ENCODE assay signal across 9 mouse cellular contexts in genomic region chr7:45162551-45162950, GRCm38 (mm10). TPM values are rescaled to one million over a fixed set of nuclear protein-coding genes. Genes with fewer than 3 reads are reported as not detected.
DNase-seq lines count a peak whose midpoint lies in the region; ATAC-seq and TF ChIP-seq lines count a peak whose summit lies in the region.
"Had no signal": no experiment of that assay in that cellular context is flagged by ENCODE, and none has a peak within 500 bp of the region (broad histone marks: within the 10 kb centered on the region; RNA-seq: fewer than 3 reads in every experiment).

No protein-coding gene starts in this region.

- peak overlapping the region; percentile 30 for H3K4me3 ChIP-seq in left cerebral cortex, adult 2 months
- H3K4me3 ChIP-seq in forebrain, embryonic 10.5 days = peak overlapping the region; percentile 55
- H3K4me3 ChIP-seq in intestine, postnatal 0 days (ENCODE audit: low read depth, low read length) = peak overlapping the region; percentile 36
- peak overlapping the region; percentile 27 for H3K4me3 ChIP-seq in neural tube, embryonic 14.5 days (ENCODE audit: low read depth, low read length)

- peaks cover 36% of the 10 kb centered on the region for H3K36me3 ChIP-seq in forebrain, embryonic 10.5 days (replicated peaks)
- peaks cover 28% of the 10 kb centered on the region for H3K36me3 ChIP-seq in intestine, postnatal 0 days (ENCODE audit: control insufficient read depth, insufficient read depth)
- H3K36me3 ChIP-seq in neural tube, embryonic 14.5 days (ENCODE audit: control insufficient read depth, insufficient read depth, low read length) = 0 out of 2 replicates have a peak, but pooled peaks cover 18% of the 10 kb centered on the region

- peak overlapping the region; percentile 83 for H3K27ac ChIP-seq in left cerebral cortex, adult 2 months
- peak overlapping the region; percentile 78; the same call in 1 of the 2 replicates for H3K27ac ChIP-seq in forebrain, embryonic 10.5 days
- no peak overlapping the region for H3K27ac ChIP-seq in intestine, postnatal 0 days (ENCODE audit: low read depth, low read length)
- no peak overlapping the region for H3K27ac ChIP-seq in neural tube, embryonic 14.5 days (ENCODE audit: low read depth, low read length)

- H3K27me3 ChIP-seq in forebrain, embryonic 10.5 days (ENCODE audit: poor library complexity, severe bottlenecking) = peaks cover 54% of the 10 kb centered on the region
- peaks cover 50% of the 10 kb centered on the region for H3K27me3 ChIP-seq in intestine, postnatal 0 days (replicated peaks; ENCODE audit: control insufficient read depth, insufficient read depth, low read length)
- H3K27me3 ChIP-seq in neural tube, embryonic 14.5 days (ENCODE audit: control insufficient read depth, insufficient read depth, low read length) = peaks cover 37% of the 10 kb centered on the region

- ATAC-seq in intestine, postnatal 0 days = no peak
- ATAC-seq in neural tube, embryonic 14.5 days (ENCODE audit: low read depth) = no peak
- ATAC-seq in CD4-positive, CD25-positive, alpha-beta regulatory T cell, adult 4 months = no peak

- H3K4me1 ChIP-seq in forebrain, embryonic 10.5 days = peaks cover 28% of the 10 kb centered on the region
- peaks cover 5% of the 10 kb centered on the region; the same call in 1 of the 2 replicates for H3K4me1 ChIP-seq in intestine, postnatal 0 days (replicated peaks; ENCODE audit: control insufficient read depth, insufficient read depth, low read length)
- H3K4me1 ChIP-seq in neural tube, embryonic 14.5 days (ENCODE audit: control insufficient read depth, insufficient read depth, low read length) = no peaks in the 10 kb centered on the region

- H3K9me3 ChIP-seq in forebrain, embryonic 10.5 days = peaks cover 6% of the 10 kb centered on the region; the same call in 1 of the 2 replicates
- H3K9me3 ChIP-seq in intestine, postnatal 0 days (ENCODE audit: control insufficient read depth) = no peaks in the 10 kb centered on the region
- no peaks in the 10 kb centered on the region for H3K9me3 ChIP-seq in neural tube, embryonic 14.5 days (ENCODE audit: control insufficient read depth, low read length)

- WGBS in forebrain, embryonic 10.5 days = 25% methylated on average over 6 of the region's 6 CpGs
- 25% methylated on average over 6 of the region's 6 CpGs for WGBS in intestine, postnatal 0 days
- 25% methylated on average over 6 of the region's 6 CpGs for WGBS in neural tube, embryonic 14.5 days

- no peak for DNase-seq in left cerebral cortex, adult 2 months (ENCODE audit: extremely low spot score in 1 of 2, low spot score in 2 of 2)
- no peak for DNase-seq in left cerebral cortex, postnatal 36 days (ENCODE audit: low spot score in 2 of 2)
- no peak for DNase-seq in forebrain, embryonic 10.5 days (ENCODE audit: extremely low spot score, low spot score)
- DNase-seq in ovary, adult 18-20 months (ENCODE audit: low spot score) = no peak
- DNase-seq in thymus, postnatal 0 days (ENCODE audit: low spot score) = no peak

- peak overlapping the region; percentile 71 for H3K4me2 ChIP-seq in intestine, postnatal 0 days (replicated peaks; ENCODE audit: low read depth)
- H3K4me2 ChIP-seq in neural tube, embryonic 14.5 days (ENCODE audit: low read depth, low read length) = peak overlapping the region; percentile 59

- intact Hi-C loops in left cerebral cortex, adult 2 months (cut with DNase I) = loop anchor here (1.0 to 2.0 kb wide), 4 partner anchors 26 to 137 kb away; no protein-coding TSS in a partner anchor
- intact Hi-C loops in left cerebral cortex, postnatal 36 days (cut with DNase I) = loop anchor here (2.0 kb wide), 2 partner anchors 34 to 136 kb away; no protein-coding TSS in a partner anchor

- no peak for TF ChIP-seq CTCF in left cerebral cortex, adult 2 months (IDR thresholded peaks at IDR 0.05)
- TF ChIP-seq CTCF in intestine, postnatal 0 days (IDR thresholded peaks at IDR 0.05; ENCODE audit: low read depth) = no peak

- 0 out of 2 replicates have a peak overlapping the region, but pooled peaks have one; percentile 7 for H3K9ac ChIP-seq in intestine, postnatal 0 days (ENCODE audit: low read depth, low read length)
- 0 out of 2 replicates have a peak overlapping the region, but pooled peaks have one; percentile 11 for H3K9ac ChIP-seq in neural tube, embryonic 14.5 days (replicated peaks; ENCODE audit: low read depth, low read length)

RNA-seq across cellular contexts. Expression of gene Slc17a7, which starts 1.2 kb away (rescaled TPM):
- total RNA-seq in left cerebral cortex, adult 2 months (2021) = 1,000 to 10,000 TPM; 1,255 to 1,327 TPM
- 1,000 to 10,000 TPM; 1,276 to 1,585 TPM for total RNA-seq in left cerebral cortex, postnatal 36 days (2021)
- polyA plus RNA-seq in forebrain, embryonic 10.5 days (2016; fragmentation: Nextera tagmentation; extraction: Ambion mirVana) = 0.95 and 1.2 TPM in 2 replicates
- not detected in 2 replicates for polyA plus RNA-seq in intestine, postnatal 0 days (2015; fragmentation: Nextera tagmentation; extraction: Ambion mirVana)
- 0.71 TPM in 1 of 2 replicates, not detected in the other for polyA plus RNA-seq in neural tube, embryonic 14.5 days (2014; fragmentation: Nextera tagmentation; extraction: Ambion mirVana)
- polyA plus RNA-seq in thymus, postnatal 0 days (2015; fragmentation: Nextera tagmentation; extraction: Ambion mirVana) = 0.06 TPM in 1 of 2 replicates, not detected in the other
- polyA plus RNA-seq in CD4-positive, CD25-positive, alpha-beta regulatory T cell, adult 4 months (2017; shearing (Covaris generic)) = not detected

RNA-seq across cellular contexts. Expression of gene Aldh16a1, which starts 8.2 kb away (rescaled TPM):
- 10 to 100 TPM; 15.9 to 23.1 TPM for total RNA-seq in left cerebral cortex, adult 2 months (2021)
- total RNA-seq in left cerebral cortex, postnatal 36 days (2021) = 10 to 100 TPM; 12.2 to 21.5 TPM
- 53.0 and 55.1 TPM in 2 replicates for polyA plus RNA-seq in forebrain, embryonic 10.5 days (2016; fragmentation: Nextera tagmentation; extraction: Ambion mirVana)
- 86.8 and 102 TPM in 2 replicates for polyA plus RNA-seq in intestine, postnatal 0 days (2015; fragmentation: Nextera tagmentation; extraction: Ambion mirVana)
- polyA plus RNA-seq in neural tube, embryonic 14.5 days (2014; fragmentation: Nextera tagmentation; extraction: Ambion mirVana) = 16.9 and 19.8 TPM in 2 replicates
- polyA plus RNA-seq in thymus, postnatal 0 days (2015; fragmentation: Nextera tagmentation; extraction: Ambion mirVana) = 41.6 and 43.3 TPM in 2 replicates
- 10 to 100 TPM; 16.5 to 27.2 TPM for polyA plus RNA-seq in CD4-positive, CD25-positive, alpha-beta regulatory T cell, adult 4 months (2017; shearing (Covaris generic))

RNA-seq across cellular contexts. Expression of gene Pih1d1, which starts 8.4 kb away (rescaled TPM):
- 10 to 100 TPM; 47.6 to 48.4 TPM for total RNA-seq in left cerebral cortex, adult 2 months (2021)
- 10 to 100 TPM; 44.8 to 53.6 TPM for total RNA-seq in left cerebral cortex, postnatal 36 days (2021)
- 98.5 and 99.6 TPM in 2 replicates for polyA plus RNA-seq in forebrain, embryonic 10.5 days (2016; fragmentation: Nextera tagmentation; extraction: Ambion mirVana)
- polyA plus RNA-seq in intestine, postnatal 0 days (2015; fragmentation: Nextera tagmentation; extraction: Ambion mirVana) = 63.6 and 64.7 TPM in 2 replicates
- 90.4 and 91.2 TPM in 2 replicates for polyA plus RNA-seq in neural tube, embryonic 14.5 days (2014; fragmentation: Nextera tagmentation; extraction: Ambion mirVana)
- polyA plus RNA-seq in thymus, postnatal 0 days (2015; fragmentation: Nextera tagmentation; extraction: Ambion mirVana) = 88.2 and 93.1 TPM in 2 replicates
- polyA plus RNA-seq in CD4-positive, CD25-positive, alpha-beta regulatory T cell, adult 4 months (2017; shearing (Covaris generic)) = 10 to 100 TPM; 40.4 to 50.6 TPM

RNA-seq across cellular contexts. Expression of gene Gfy, which starts 16.8 kb away (rescaled TPM):
- under 1 TPM in 1 of 2 experiments, not detected in 1; 0.29 TPM for total RNA-seq in left cerebral cortex, adult 2 months (2021)
- under 1 TPM; 0.17 to 0.50 TPM for total RNA-seq in left cerebral cortex, postnatal 36 days (2021)
- polyA plus RNA-seq in forebrain, embryonic 10.5 days (2016; fragmentation: Nextera tagmentation; extraction: Ambion mirVana) = 0.15 TPM in 1 of 2 replicates, not detected in the other
- not detected in 2 replicates for polyA plus RNA-seq in intestine, postnatal 0 days (2015; fragmentation: Nextera tagmentation; extraction: Ambion mirVana)
- polyA plus RNA-seq in neural tube, embryonic 14.5 days (2014; fragmentation: Nextera tagmentation; extraction: Ambion mirVana) = not detected in 2 replicates
- not detected in 2 replicates for polyA plus RNA-seq in thymus, postnatal 0 days (2015; fragmentation: Nextera tagmentation; extraction: Ambion mirVana)
- polyA plus RNA-seq in CD4-positive, CD25-positive, alpha-beta regulatory T cell, adult 4 months (2017; shearing (Covaris generic)) = not detected
- total RNA-seq: gastrocnemius, adult 8-10 months had no signal

RNA-seq across cellular contexts. Expression of gene Pth2, which starts 18.2 kb away (rescaled TPM):
- not detected for total RNA-seq in left cerebral cortex, adult 2 months (2021)
- total RNA-seq in left cerebral cortex, postnatal 36 days (2021) = not detected
- 0.33 TPM in 1 of 2 replicates, not detected in the other for polyA plus RNA-seq in forebrain, embryonic 10.5 days (2016; fragmentation: Nextera tagmentation; extraction: Ambion mirVana)
- not detected in 2 replicates for polyA plus RNA-seq in intestine, postnatal 0 days (2015; fragmentation: Nextera tagmentation; extraction: Ambion mirVana)
- polyA plus RNA-seq in neural tube, embryonic 14.5 days (2014; fragmentation: Nextera tagmentation; extraction: Ambion mirVana) = not detected in 2 replicates
- not detected in 2 replicates for polyA plus RNA-seq in thymus, postnatal 0 days (2015; fragmentation: Nextera tagmentation; extraction: Ambion mirVana)
- polyA plus RNA-seq in CD4-positive, CD25-positive, alpha-beta regulatory T cell, adult 4 months (2017; shearing (Covaris generic)) = not detected
- total RNA-seq: gastrocnemius, adult 8-10 months had no signal

Comparison
In these comparisons a context has a peak if more than half of its experiments do, and no peak if none do; other contexts are left out.
1. H3K27ac ChIP-seq: peak in left cerebral cortex, adult 2 months (single experiment) and forebrain, embryonic 10.5 days (single experiment); none in intestine, postnatal 0 days (single experiment) and neural tube, embryonic 14.5 days (single experiment).
2. Peak in every context shown above with its lines, with median percentiles within 50 percentile points of each other: H3K4me3 ChIP-seq.